Mouse (Mus musculus): Measurements from ENCODE around the gene Zic1.

- TF ChIP-seq POLR2A (IDR thresholded peaks at IDR 0.05; ENCODE audit: extremely low read depth, insufficient read depth, low read length) (no peak), CTCF (IDR thresholded peaks at IDR 0.05; ENCODE audit: low read depth, low read length) (no peak)
Measured at GRCm38 (mm10) chr9:91355629-91356352, 9.8 kb downstream of the Zic1 start.

Data from liver, adult 2 months (tissue).